ENCODE assay signal across 11 mouse cellular contexts in genomic region chrY:90739531-90740012, GRCm38 (mm10). TPM values are rescaled to one million over a fixed set of nuclear protein-coding genes. Genes with fewer than 3 reads are reported as not detected.
A peak's percentile ranks its signal among the peaks of the same experiment; 100 is the strongest.
DNase-seq lines count a peak whose midpoint lies in the region; ATAC-seq and TF ChIP-seq lines count a peak whose summit lies in the region.
"Not testable (repeated sequence)": the region's sequence is repeated elsewhere in the genome, so short reads cannot be mapped to it uniquely, and the experiment has no call there.
"Had no signal": no experiment of that assay in that cellular context is flagged by ENCODE, and none has a peak within 500 bp of the region (broad histone marks: within the 10 kb centered on the region; RNA-seq: fewer than 3 reads in every experiment).

No protein-coding gene starts in this region.

- not testable (repeated sequence) for TF ChIP-seq CTCF in lung, embryonic 14.5 days (IDR thresholded peaks at IDR 0.05; ENCODE audit: low read depth)

- peak; percentile 86 for DNase-seq in ES-E14 (ENCODE audit: low read depth, low spot score)
- DNase-seq in cerebellum, adult 18-20 months, result peak; percentile 51 to 55
- peak; percentile 51 for DNase-seq in forebrain, embryonic 10.5 days (ENCODE audit: extremely low spot score, low spot score)
- DNase-seq in kidney, postnatal 4 days, result peak; percentile 52 to 63
- peak; percentile 73 for DNase-seq in lung, embryonic 14.5 days
- DNase-seq in right cerebral cortex, adult 2 months (ENCODE audit: low spot score in 2 of 2), result peak; percentile 6 to 18
- peak; percentile 61 for DNase-seq in thymus, postnatal 14 days

- peak; percentile 23 for ATAC-seq in heart, embryonic 12.5 days (ENCODE audit: insufficient number of reproducible peaks, low FRiP score)
- ATAC-seq in lung, embryonic 14.5 days (ENCODE audit: insufficient read depth), result 0 out of 2 replicates have a peak, but pooled peaks have one; percentile 8

- in situ Hi-C loops in ES-E14 (cut with MboI; ENCODE audit: low sequenced_read_pairs in 2 of 2, unreplicated experiment in 2 of 2), result not testable (repeated sequence)

- not testable (repeated sequence) for H3K4me3 ChIP-seq in ES-E14 (ENCODE audit: insufficient read depth in 1 of 2, low read depth in 1 of 2, low read length in 2 of 2, poor library complexity in 1 of 2, severe bottlenecking in 1 of 2); forebrain, embryonic 10.5 days; heart, embryonic 12.5 days; lung, embryonic 14.5 days (ENCODE audit: low read depth, low read length)

- H3K27me3 ChIP-seq in forebrain, embryonic 10.5 days (ENCODE audit: poor library complexity, severe bottlenecking); heart, embryonic 12.5 days (replicated peaks); lung, embryonic 14.5 days (ENCODE audit: insufficient read depth, low read length): not testable (repeated sequence)

- WGBS in forebrain, embryonic 10.5 days, result 57% methylated on average over 11 of the region's 11 CpGs
- WGBS in heart, embryonic 12.5 days, result 52% methylated on average over 11 of the region's 11 CpGs
- WGBS in lung, embryonic 14.5 days, result 59% methylated on average over 11 of the region's 11 CpGs

- H3K36me3 ChIP-seq in ES-E14 (ENCODE audit: control insufficient read depth, insufficient read depth, low read length, poor library complexity, severe bottlenecking), result peaks cover 69% of the 10 kb centered on the region
- H3K36me3 ChIP-seq in forebrain, embryonic 10.5 days (replicated peaks), result peaks cover 50% of the 10 kb centered on the region
- peaks cover 45% of the 10 kb centered on the region for H3K36me3 ChIP-seq in heart, embryonic 12.5 days
- peaks cover 56% of the 10 kb centered on the region for H3K36me3 ChIP-seq in lung, embryonic 14.5 days (ENCODE audit: insufficient read depth)

- not testable (repeated sequence) for H3K9ac ChIP-seq in ES-E14 (ENCODE audit: insufficient read depth, low read depth, low read length, poor library complexity, severe bottlenecking); heart, embryonic 12.5 days; lung, embryonic 14.5 days

- not testable (repeated sequence) for H3K4me2 ChIP-seq in heart, embryonic 12.5 days; lung, embryonic 14.5 days

- not testable (repeated sequence) for H3K4me1 ChIP-seq in ES-E14 (ENCODE audit: control insufficient read depth in 2 of 2, insufficient read depth in 2 of 2, low read length in 2 of 2, poor library complexity in 1 of 2); forebrain, embryonic 10.5 days; heart, embryonic 12.5 days (replicated peaks); lung, embryonic 14.5 days (ENCODE audit: insufficient read depth)

- not testable (repeated sequence) for H3K9me3 ChIP-seq in ES-E14 (ENCODE audit: control insufficient read depth, insufficient read depth, low read depth, low read length)
- H3K9me3 ChIP-seq in forebrain, embryonic 10.5 days, result peaks cover 76% of the 10 kb centered on the region
- peaks cover 50% of the 10 kb centered on the region for H3K9me3 ChIP-seq in heart, embryonic 12.5 days (replicated peaks)
- peaks cover 56% of the 10 kb centered on the region for H3K9me3 ChIP-seq in lung, embryonic 14.5 days (ENCODE audit: low read depth, low read length)

- not testable (repeated sequence) for H3K27ac ChIP-seq in ES-E14 (ENCODE audit: insufficient read depth, low read depth, low read length, poor library complexity, severe bottlenecking); forebrain, embryonic 10.5 days; heart, embryonic 12.5 days (ENCODE audit: poor library complexity, severe bottlenecking); lung, embryonic 14.5 days (ENCODE audit: low read depth)

RNA-seq across cellular contexts. Expression of gene Gm21860, which starts 15.0 kb away (rescaled TPM):
- not detected in 2 replicates for total RNA-seq in ES-E14 (2012; rRNA removed)
- polyA plus RNA-seq in forebrain, embryonic 10.5 days (2016; fragmentation: Nextera tagmentation; extraction: Ambion mirVana), result not detected in 2 replicates
- polyA plus RNA-seq in heart, embryonic 12.5 days (2016; fragmentation: Nextera tagmentation; extraction: Ambion mirVana), result not detected in 2 replicates
- not detected in 2 replicates for polyA plus RNA-seq in lung, embryonic 14.5 days (2014; fragmentation: Nextera tagmentation; extraction: Ambion mirVana)
- total RNA-seq: left cerebral cortex, postnatal 25 days had no signal
- polyA plus RNA-seq: gonadal fat pad, adult 2 months; kidney, adult 2 months had no signal

RNA-seq across cellular contexts. Expression of gene Gm47283, which starts 45.0 kb away (rescaled TPM):
- total RNA-seq in ES-E14 (2012; rRNA removed), result not detected in 2 replicates
- polyA plus RNA-seq in forebrain, embryonic 10.5 days (2016; fragmentation: Nextera tagmentation; extraction: Ambion mirVana), result not detected in 2 replicates
- not detected in 2 replicates for polyA plus RNA-seq in heart, embryonic 12.5 days (2016; fragmentation: Nextera tagmentation; extraction: Ambion mirVana)
- not detected in 2 replicates for polyA plus RNA-seq in lung, embryonic 14.5 days (2014; fragmentation: Nextera tagmentation; extraction: Ambion mirVana)
- total RNA-seq: left cerebral cortex, postnatal 25 days had no signal
- polyA plus RNA-seq: gonadal fat pad, adult 2 months; kidney, adult 2 months had no signal

Comparison
In these comparisons a context has a peak if more than half of its experiments do, and no peak if none do; other contexts are left out.
1. DNase-seq: peak in every context shown above with its lines; median percentile 86 in ES-E14; 73 in lung, embryonic 14.5 days; 61 in thymus, postnatal 14 days; 58 in kidney, postnatal 4 days; 53 in cerebellum, adult 18-20 months; 51 in forebrain, embryonic 10.5 days; 12 in right cerebral cortex, adult 2 months.